Mouse (Mus musculus) stomach, embryonic 15.5 days (tissue): ENCODE measurements around the gene Hdgf. TPM values are rescaled to one million over a fixed set of nuclear protein-coding genes. Genes with fewer than 3 reads are reported as not detected.

Experiments used
- polyA plus RNA-seq: library from polyadenylated mRNA; unstranded; fragments of >200 nt; fragmentation: Nextera tagmentation; extraction: Ambion mirVana; gene quantifications from 2 replicates; pipeline ENCODE4 v1.2.1, GENCODE M21; 2015

Gene Hdgf
- polyA plus RNA-seq, 1 experiment from 2014 or later: 249 TPM

Other genes starting within 250 kb of the Hdgf start
- 0.37 and 0.53 TPM in 2 replicates for gene Lrrc71, start 157.7 kb upstream of the Hdgf start, polyA plus RNA-seq
- 1.9 and 2.2 TPM in 2 replicates for gene Ntrk1, start 111.2 kb upstream of the Hdgf start, polyA plus RNA-seq
- 0.59 and 0.89 TPM in 2 replicates for gene Insrr, start 109.4 kb upstream of the Hdgf start, polyA plus RNA-seq
- gene Pear1, start 82.0 kb upstream of the Hdgf start, polyA plus RNA-seq: 23.4 and 25.4 TPM in 2 replicates
- gene Sh2d2a, start 59.6 kb upstream of the Hdgf start, polyA plus RNA-seq: 0.21 and 0.30 TPM in 2 replicates
- 11.3 and 12.7 TPM in 2 replicates for gene Prcc, start 20.7 kb upstream of the Hdgf start, polyA plus RNA-seq
- gene Mrpl24, start 13.2 kb downstream of the Hdgf start, polyA plus RNA-seq: 76.4 and 78.2 TPM in 2 replicates
- 45.8 and 48.1 TPM in 2 replicates for gene Isg20l2, start 24.0 kb downstream of the Hdgf start, polyA plus RNA-seq
- gene Rrnad1, start 24.4 kb downstream of the Hdgf start, polyA plus RNA-seq: 16.2 and 17.6 TPM in 2 replicates
- 17.2 and 20.0 TPM in 2 replicates for gene Crabp2, start 42.3 kb downstream of the Hdgf start, polyA plus RNA-seq
- gene Nes, start 64.8 kb downstream of the Hdgf start, polyA plus RNA-seq: 18.6 and 19.1 TPM in 2 replicates
- 0.17 and 0.23 TPM in 2 replicates for gene Bcan, start 93.9 kb downstream of the Hdgf start, polyA plus RNA-seq
- 0.18 TPM in 1 of 2 replicates, not detected in the other for gene Hapln2, start 121.3 kb downstream of the Hdgf start, polyA plus RNA-seq
- gene Gpatch4, start 136.8 kb downstream of the Hdgf start, polyA plus RNA-seq: 33.7 and 35.0 TPM in 2 replicates
- 156 and 163 TPM in 2 replicates for gene Naxe, start 152.2 kb downstream of the Hdgf start, polyA plus RNA-seq
- gene Ttc24, start 172.0 kb downstream of the Hdgf start, polyA plus RNA-seq: not detected in 2 replicates
- 16.0 and 18.7 TPM in 2 replicates for gene Iqgap3, start 175.7 kb downstream of the Hdgf start, polyA plus RNA-seq
- gene Mef2d, start 236.1 kb downstream of the Hdgf start, polyA plus RNA-seq: 17.7 and 19.9 TPM in 2 replicates